ENCODE assay signal across 12 mouse cellular contexts in genomic region chr6:51593446-51594035, GRCm38 (mm10).
DNase-seq lines count a peak whose midpoint lies in the region; ATAC-seq and TF ChIP-seq lines count a peak whose summit lies in the region.
"Had no signal": no experiment of that assay in that cellular context is flagged by ENCODE, and none has a peak within 500 bp of the region (broad histone marks: within the 10 kb centered on the region; RNA-seq: fewer than 3 reads in every experiment).

No protein-coding gene starts in this region.

- WGBS in midbrain, embryonic 15.5 days = 20% methylated on average over 10 of the region's 10 CpGs

- H3K9me3 ChIP-seq in midbrain, embryonic 15.5 days = no peaks in the 10 kb centered on the region
- H3K9me3 ChIP-seq: embryonic facial prominence, embryonic 12.5 days; heart, embryonic 15.5 days had no signal

- peak; percentile 50 for DNase-seq in cerebellum, adult 9-11 months
- DNase-seq in cerebellum, adult 8-10 months = no peak
- peak; percentile 76 for DNase-seq in brain, embryonic 14.5 days (ENCODE audit: low read depth)
- peak; percentile 50 for DNase-seq in gonadal fat pad, adult 2 months (ENCODE audit: low read depth)
- no peak for DNase-seq in gastrocnemius, adult 18-20 months (ENCODE audit: low spot score)
- no peak for DNase-seq in kidney, adult 18-20 months
- DNase-seq in spleen, postnatal 4 days (ENCODE audit: low spot score in 2 of 2) = no peak

- no peak overlapping the region for H3K4me3 ChIP-seq in midbrain, embryonic 15.5 days

- H3K36me3 ChIP-seq in midbrain, embryonic 15.5 days (replicated peaks) = no peaks in the 10 kb centered on the region
- H3K36me3 ChIP-seq: embryonic facial prominence, embryonic 12.5 days; heart, embryonic 15.5 days had no signal

- peak overlapping the region; percentile 58 for H3K4me2 ChIP-seq in midbrain, embryonic 15.5 days

- peaks cover 52% of the 10 kb centered on the region for H3K4me1 ChIP-seq in midbrain, embryonic 15.5 days

- no peak for TF ChIP-seq POLR2A in brain, embryonic 14.5 days (IDR thresholded peaks at IDR 0.05; ENCODE audit: borderline replicate concordance, extremely low read depth, insufficient read depth, insufficient read length, poor library complexity, severe bottlenecking)

- H3K27me3 ChIP-seq in midbrain, embryonic 15.5 days (replicated peaks) = no peaks in the 10 kb centered on the region
- H3K27me3 ChIP-seq: embryonic facial prominence, embryonic 12.5 days; heart, embryonic 15.5 days had no signal

- ATAC-seq in midbrain, embryonic 15.5 days (replicated peaks) = no peak
- ATAC-seq: activated CD4-positive, CD25-positive, alpha-beta regulatory T cell, adult 4 months had no signal

- no peak for TF ChIP-seq CTCF in brain, embryonic 14.5 days (IDR thresholded peaks at IDR 0.05; ENCODE audit: borderline replicate concordance, extremely low read depth, insufficient read depth, insufficient read length)

- H3K27ac ChIP-seq in midbrain, embryonic 15.5 days = peak overlapping the region; percentile 99
- H3K27ac ChIP-seq: stomach, postnatal 0 days had no signal

- no peak overlapping the region for H3K9ac ChIP-seq in midbrain, embryonic 15.5 days

Comparison
In these comparisons a context has a peak if more than half of its experiments do, and no peak if none do; other contexts are left out.
1. DNase-seq: peak in cerebellum, adult 9-11 months (single experiment), brain, embryonic 14.5 days (single experiment) and gonadal fat pad, adult 2 months (single experiment); none in cerebellum, adult 8-10 months (single experiment), gastrocnemius, adult 18-20 months (single experiment), kidney, adult 18-20 months (single experiment) and spleen, postnatal 4 days (0 of 2).